Comparison of ENCODE assay signal across 19 mouse cellular contexts in genomic region chr4:10711939-10712533, GRCm38 (mm10).
DNase-seq lines count a peak whose midpoint lies in the region; ATAC-seq and TF ChIP-seq lines count a peak whose summit lies in the region.
"Had no signal": no experiment of that assay in that cellular context is flagged by ENCODE, and none has a peak within 500 bp of the region (broad histone marks: within the 10 kb centered on the region; RNA-seq: fewer than 3 reads in every experiment).

No protein-coding gene starts in this region.

- no peaks in the 10 kb centered on the region for H3K4me1 ChIP-seq in lung, postnatal 0 days (ENCODE audit: insufficient read depth, low read depth, low read length)
- H3K4me1 ChIP-seq in neural tube, embryonic 14.5 days (ENCODE audit: control insufficient read depth, insufficient read depth, low read length) = no peaks in the 10 kb centered on the region
- H3K4me1 ChIP-seq: embryonic facial prominence, embryonic 10.5 days; embryonic facial prominence, embryonic 12.5 days; forebrain, embryonic 15.5 days had no signal

- whole genome bisulfite sequencing in lung, postnatal 0 days = 44% methylated on average over 11 of the region's 11 CpGs
- WGBS in neural tube, embryonic 14.5 days = 58% methylated on average over 11 of the region's 11 CpGs

- H3K9ac ChIP-seq in lung, postnatal 0 days (replicated peaks; ENCODE audit: low read depth) = no peak overlapping the region
- H3K9ac ChIP-seq in neural tube, embryonic 14.5 days (replicated peaks; ENCODE audit: low read depth, low read length) = no peak overlapping the region
- H3K9ac ChIP-seq: embryonic facial prominence, embryonic 12.5 days; forebrain, embryonic 13.5 days; forebrain, embryonic 15.5 days; forebrain, postnatal 0 days had no signal

- peak; percentile 31; the same call in 1 of the 2 replicates for TF ChIP-seq EP300 in lung, postnatal 0 days (IDR thresholded peaks at IDR 0.05)

- no peak overlapping the region for H3K4me3 ChIP-seq in lung, postnatal 0 days (ENCODE audit: low read depth, low read length)
- H3K4me3 ChIP-seq in neural tube, embryonic 14.5 days (ENCODE audit: low read depth, low read length) = no peak overlapping the region
- H3K4me3 ChIP-seq: embryonic facial prominence, embryonic 10.5 days; embryonic facial prominence, embryonic 12.5 days; forebrain, embryonic 13.5 days; forebrain, embryonic 15.5 days had no signal

- H3K9me3 ChIP-seq in lung, postnatal 0 days (ENCODE audit: low read length) = no peaks in the 10 kb centered on the region
- no peaks in the 10 kb centered on the region for H3K9me3 ChIP-seq in neural tube, embryonic 14.5 days (ENCODE audit: control insufficient read depth, low read length)
- H3K9me3 ChIP-seq: embryonic facial prominence, embryonic 10.5 days; embryonic facial prominence, embryonic 12.5 days; forebrain, embryonic 13.5 days; forebrain, embryonic 15.5 days had no signal

- H3K36me3 ChIP-seq in lung, postnatal 0 days (ENCODE audit: insufficient read depth, low read length) = no peaks in the 10 kb centered on the region
- no peaks in the 10 kb centered on the region for H3K36me3 ChIP-seq in neural tube, embryonic 14.5 days (ENCODE audit: control insufficient read depth, insufficient read depth, low read length)
- H3K36me3 ChIP-seq: embryonic facial prominence, embryonic 10.5 days; embryonic facial prominence, embryonic 12.5 days; forebrain, embryonic 15.5 days had no signal

- ATAC-seq in lung, postnatal 0 days = peak; percentile 69
- ATAC-seq in neural tube, embryonic 14.5 days (ENCODE audit: low read depth) = peak; percentile 74; the same call in 1 of the 2 replicates
- ATAC-seq: activated CD4-positive, CD25-positive, alpha-beta regulatory T cell, adult 4 months; forebrain, embryonic 13.5 days; forebrain, embryonic 15.5 days; forebrain, postnatal 0 days had no signal

- DNase-seq in lung, postnatal 0 days (ENCODE audit: low spot score) = peak; percentile 44
- DNase-seq in lung, postnatal 10 days = no peak
- DNase-seq in neural tube, embryonic 10.5 days (ENCODE audit: extremely low spot score, low spot score) = no peak
- DNase-seq in spleen, postnatal 4 days (ENCODE audit: low spot score in 2 of 2) = no peak
- DNase-seq: adrenal gland, adult 8-10 months; adrenal gland, postnatal 14 days; adrenal gland, postnatal 36 days; cerebellum, adult 11-12 months; cerebellum, adult 2 months; cerebellum, adult 9-10 months; cerebellum, postnatal 10 days; cerebellum, postnatal 25 days; forebrain, postnatal 0 days had no signal

- no peak overlapping the region for H3K27ac ChIP-seq in lung, postnatal 0 days (ENCODE audit: low read length)
- H3K27ac ChIP-seq in neural tube, embryonic 14.5 days (ENCODE audit: low read depth, low read length) = no peak overlapping the region
- H3K27ac ChIP-seq: embryonic facial prominence, embryonic 10.5 days; embryonic facial prominence, embryonic 12.5 days; forebrain, embryonic 13.5 days; forebrain, embryonic 15.5 days had no signal

- TF ChIP-seq CTCF in lung, postnatal 0 days (IDR thresholded peaks at IDR 0.05) = no peak

- no peak overlapping the region for H3K4me2 ChIP-seq in lung, postnatal 0 days (replicated peaks; ENCODE audit: low read depth, low read length)
- no peak overlapping the region for H3K4me2 ChIP-seq in neural tube, embryonic 14.5 days (ENCODE audit: low read depth, low read length)
- H3K4me2 ChIP-seq: embryonic facial prominence, embryonic 12.5 days; forebrain, embryonic 13.5 days; forebrain, embryonic 15.5 days had no signal

- no peaks in the 10 kb centered on the region for H3K27me3 ChIP-seq in lung, postnatal 0 days (replicated peaks; ENCODE audit: insufficient read depth, low read length)
- no peaks in the 10 kb centered on the region for H3K27me3 ChIP-seq in neural tube, embryonic 14.5 days (ENCODE audit: control insufficient read depth, insufficient read depth, low read length)
- H3K27me3 ChIP-seq: embryonic facial prominence, embryonic 12.5 days; forebrain, embryonic 13.5 days; forebrain, embryonic 15.5 days had no signal
